Mouse (Mus musculus) megakaryocyte, embryonic 14.5 days (primary cell): ENCODE results near the gene Chrnb4.

ENCODE experiments used
- FLI1 ChIP-seq: IDR thresholded peaks from 2 replicates; pipeline ENCODE4 v1.6.1; 2012; ENCODE audit warnings: low read length, inconsistent platforms, mixed read lengths
- GATA1 ChIP-seq: IDR thresholded peaks from 3 replicates; pipeline ENCODE4 v1.6.1; 2012; ENCODE audit warnings: mixed read lengths, low read length, inconsistent platforms, borderline replicate concordance

GRCm38 (mm10) chr9:55045001-55045400 is 3.6 kb downstream of the Chrnb4 start:
- TF ChIP-seq GATA1 (no peak), FLI1 (no peak)
